Mouse (Mus musculus): ENCODE data around the gene Rnf183.
"Not testable (repeated sequence)": the region's sequence is repeated elsewhere in the genome, so short reads cannot be mapped to it uniquely, and the experiment has no call there.

Rnf183 gene

GRCm38 (mm10) chr4:62435081-62435480 lies at the start of gene Rnf183:
Rnf183 (minus strand) TSS chr4:62435252.
- no peak for DNase-seq (ENCODE audit: low spot score)

GRCm38 (mm10) chr4:62480709-62481605 lies 45.9 kb upstream of the Rnf183 start:
- DNase-seq (ENCODE audit: low spot score) = peak; percentile 8

- peak; percentile 44 for DNase-seq (ENCODE audit: low spot score)
These were observed 45.1 kb upstream of the Rnf183 start, which contains the start of gene Bspry for GRCm38 (mm10) chr4:62479937-62480708. Bspry (plus strand) TSS chr4:62480053.

- DNase-seq (ENCODE audit: low spot score) = not testable (repeated sequence)
These were observed 44.5 kb upstream of the Rnf183 start for GRCm38 (mm10) chr4:62479593-62479936.

- DNase-seq (ENCODE audit: low spot score) = no peak
These were observed 42.6 kb upstream of the Rnf183 start for GRCm38 (mm10) chr4:62477542-62478244.

GRCm38 (mm10) chr4:62475793-62476192 lies 40.7 kb upstream of the Rnf183 start:
- no peak for DNase-seq (ENCODE audit: low spot score)

DNA sequence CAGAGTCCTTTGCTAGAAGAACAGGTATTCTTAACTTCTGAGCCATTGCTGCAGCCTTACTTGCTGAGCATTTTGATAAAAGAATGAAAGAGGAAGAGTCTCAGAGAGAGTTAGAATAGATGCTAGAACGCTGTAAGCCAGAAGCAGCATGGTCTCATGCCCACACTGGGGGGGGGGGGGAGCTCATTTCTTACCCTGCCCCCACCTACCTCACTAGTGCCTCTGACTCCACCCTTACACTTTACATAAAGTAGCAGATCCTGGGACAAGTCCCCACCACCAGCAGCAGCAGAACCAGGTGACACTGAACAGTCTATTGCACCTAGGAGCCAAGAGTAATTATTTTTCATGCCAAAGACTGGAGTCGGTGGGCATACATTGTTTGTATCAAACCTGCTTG lies 40.1 kb upstream of the Rnf183 start:
- DNase-seq (ENCODE audit: low spot score) = no peak

- no peak for DNase-seq (ENCODE audit: low spot score)
These were observed 37.0 kb upstream of the Rnf183 start for GRCm38 (mm10) chr4:62472071-62472470.

GRCm38 (mm10) chr4:62470598-62471051 lies 35.6 kb upstream of the Rnf183 start, which contains the start of gene Wdr31:
Wdr31 (minus strand) TSS chr4:62470896.
- peak; percentile 85 for DNase-seq (ENCODE audit: low spot score)

DNA sequence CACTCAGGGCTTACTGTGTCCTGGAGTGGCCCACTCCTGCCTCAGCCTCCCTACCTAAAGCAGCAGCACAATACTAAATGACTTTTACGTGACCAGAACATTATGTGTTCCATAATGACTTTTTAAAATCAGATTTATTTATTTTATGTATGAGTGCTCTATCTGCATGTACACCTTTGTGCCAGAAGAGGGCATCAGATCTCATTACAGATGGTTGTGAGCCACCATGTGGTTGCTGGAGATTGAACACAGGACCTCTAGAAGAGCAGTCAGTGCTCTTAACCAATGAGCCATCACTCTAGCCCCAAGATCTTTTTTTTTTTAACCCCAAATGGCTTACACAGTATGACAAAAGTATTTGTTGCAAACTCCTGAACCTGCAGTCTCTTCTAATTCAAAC lies 33.1 kb upstream of the Rnf183 start:
- no peak for DNase-seq (ENCODE audit: low spot score)

DNA sequence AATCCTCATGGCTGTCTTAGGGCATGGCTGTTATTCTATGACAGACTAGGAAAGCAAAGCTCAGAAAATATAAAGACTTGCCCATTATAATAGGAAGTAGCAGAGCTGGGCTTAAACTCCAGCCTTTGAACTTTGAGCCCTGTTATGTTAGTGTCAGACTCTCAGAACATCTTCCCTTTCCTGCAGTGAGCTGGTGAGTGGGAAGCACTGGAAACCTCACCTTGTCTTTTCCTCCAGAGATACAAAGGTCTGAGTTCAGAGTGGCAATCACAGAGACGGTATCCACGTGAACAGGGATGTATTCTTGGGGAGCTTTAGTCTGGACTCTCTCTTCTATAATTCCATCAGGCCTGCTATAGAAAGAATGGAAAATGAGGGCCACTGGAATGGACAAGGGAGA lies 28.1 kb upstream of the Rnf183 start:
- DNase-seq (ENCODE audit: low spot score) = no peak

DNA sequence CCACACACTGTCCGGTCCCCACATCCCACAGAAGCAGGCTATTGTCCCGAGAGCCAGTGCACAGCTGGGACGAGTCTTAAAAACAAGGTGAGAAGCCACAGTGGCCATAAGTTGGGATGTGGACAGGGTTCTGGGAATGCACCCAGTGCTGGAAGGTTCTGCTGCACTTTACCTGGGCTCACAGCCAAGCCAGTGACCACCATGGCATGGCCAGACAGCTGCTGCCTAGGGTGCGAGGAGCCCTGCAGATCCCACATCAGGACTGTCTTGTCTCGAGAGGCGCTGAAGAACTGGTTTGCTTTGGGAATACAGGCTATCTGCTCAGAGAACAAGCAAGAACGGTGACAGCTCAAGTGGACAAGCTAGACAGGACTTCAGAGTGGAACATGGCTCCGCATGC lies 25.3 kb upstream of the Rnf183 start:
- DNase-seq (ENCODE audit: low spot score) = no peak

DNA sequence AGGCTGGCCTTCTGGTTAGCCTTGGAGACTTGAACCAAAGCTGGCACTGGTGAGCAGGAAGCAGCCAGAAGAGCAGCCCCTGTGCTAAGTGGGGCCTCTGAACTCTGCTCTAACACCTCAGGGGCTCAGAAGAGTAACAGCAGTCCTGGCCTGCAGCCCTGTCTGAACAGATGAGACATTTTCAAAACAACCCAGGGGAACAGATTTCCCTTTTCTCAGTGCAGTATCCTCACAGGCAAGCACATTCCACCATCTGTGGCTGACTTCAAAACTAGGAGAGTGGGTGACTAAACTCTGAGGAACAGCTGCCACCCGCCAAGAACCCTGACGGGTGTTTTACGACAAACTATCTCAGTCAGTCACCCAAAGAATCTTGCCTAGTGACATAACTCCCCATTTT lies 24.0 kb upstream of the Rnf183 start:
- no peak for DNase-seq (ENCODE audit: low spot score)

DNA sequence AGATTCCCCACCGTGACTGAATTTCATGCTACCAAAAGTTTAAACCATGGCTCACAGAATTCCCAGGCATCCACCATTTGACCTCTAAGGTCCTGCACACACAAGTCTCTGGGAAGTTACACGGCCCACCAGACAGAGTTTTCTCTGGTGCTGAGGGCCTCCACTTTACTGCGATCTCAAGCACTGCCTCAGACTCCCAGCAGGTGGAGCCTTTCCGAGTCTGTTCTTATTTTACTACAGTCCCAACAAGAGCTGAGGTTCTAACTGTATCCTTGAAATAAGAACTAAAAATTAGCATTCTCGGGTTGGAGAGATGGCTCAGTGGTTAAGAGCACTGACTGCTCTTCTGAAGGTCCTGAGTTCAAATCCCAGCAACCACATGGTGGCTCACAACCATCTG lies 19.9 kb upstream of the Rnf183 start:
- DNase-seq (ENCODE audit: low spot score) = peak; percentile 57

- no peak for DNase-seq (ENCODE audit: low spot score)
These were observed 5.9 kb upstream of the Rnf183 start for GRCm38 (mm10) chr4:62440986-62441385.

DNA sequence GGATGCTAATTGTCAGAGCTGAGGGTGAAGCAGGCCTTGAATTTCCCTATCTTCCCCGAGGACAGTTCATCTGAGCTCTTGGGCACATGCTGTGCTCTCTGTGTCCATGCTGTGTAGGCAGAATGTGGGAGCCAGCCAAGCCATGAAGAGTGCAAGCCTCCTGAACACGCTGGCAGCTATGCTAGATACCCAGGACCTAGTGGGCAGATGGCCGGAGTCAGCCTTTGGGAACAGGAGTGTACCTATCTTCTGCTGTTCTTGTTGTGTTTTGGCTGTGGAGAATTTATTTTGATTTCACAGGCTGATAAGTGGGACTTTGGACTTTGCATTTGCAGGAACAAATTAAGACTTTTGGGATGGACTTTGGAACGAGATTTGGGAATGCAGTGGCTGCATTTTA lies 5.5 kb upstream of the Rnf183 start:
- no peak for DNase-seq (ENCODE audit: low spot score)

- DNase-seq (ENCODE audit: low spot score) = no peak
These were observed 4.7 kb upstream of the Rnf183 start for GRCm38 (mm10) chr4:62439793-62440192.

- DNase-seq (ENCODE audit: low spot score) = no peak
These were observed 2.8 kb upstream of the Rnf183 start for GRCm38 (mm10) chr4:62437871-62438270.

GRCm38 (mm10) chr4:62437256-62437778 lies 2.3 kb upstream of the Rnf183 start:
- no peak for DNase-seq (ENCODE audit: low spot score)

DNA sequence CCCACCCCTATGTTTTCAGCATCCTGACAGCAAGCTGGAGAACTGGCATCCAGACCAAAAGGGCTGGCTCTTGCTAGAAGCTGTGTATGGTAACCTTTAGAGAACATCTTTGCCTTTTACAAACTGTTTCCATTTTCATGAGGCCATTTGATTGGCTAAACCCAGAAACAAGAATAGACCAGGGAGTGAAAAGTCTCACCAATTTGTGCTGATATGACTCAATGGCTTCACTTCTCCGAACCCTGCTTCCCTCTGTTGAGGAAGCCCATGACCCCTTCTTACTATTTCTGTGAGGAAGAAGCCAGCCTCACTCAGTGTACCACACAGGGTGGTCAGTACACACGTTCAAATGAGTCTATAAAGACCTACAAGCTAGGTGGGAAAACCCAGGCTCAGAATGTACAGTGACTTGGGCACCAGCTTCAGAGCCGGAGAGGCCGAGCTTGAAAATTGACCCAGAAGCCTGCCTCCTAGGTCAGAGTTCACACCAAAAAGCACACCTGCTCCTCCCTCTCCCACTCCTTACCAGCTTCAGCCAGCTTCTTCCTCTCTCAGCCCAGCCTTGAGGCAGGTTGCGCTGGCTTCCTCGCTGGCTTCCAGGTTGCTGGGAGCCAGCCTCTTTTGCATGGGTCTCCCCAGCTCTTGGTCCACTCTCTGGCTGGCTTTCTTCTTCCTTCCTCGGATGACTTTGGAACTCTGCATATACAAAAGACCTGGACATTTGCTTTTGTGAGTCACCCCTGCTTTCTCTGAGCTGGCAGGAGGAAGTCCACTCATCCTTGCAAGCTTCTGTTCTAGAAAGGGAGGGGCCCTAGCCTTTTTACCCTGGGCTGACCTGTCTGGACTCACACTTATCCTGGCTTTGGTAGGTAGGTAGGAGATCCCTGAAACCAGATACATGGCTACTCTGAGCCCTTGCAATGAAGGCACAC lies 847 bp downstream of the Rnf183 start:
- DNase-seq (ENCODE audit: low spot score) = no peak

GRCm38 (mm10) chr4:62431522-62431921 lies 3.5 kb downstream of the Rnf183 start:
- no peak for DNase-seq (ENCODE audit: low spot score)
